Mouse (Mus musculus): Measurements from ENCODE around the gene Ncoa7.
A peak's percentile ranks its signal among the peaks of the same experiment; 100 is the strongest.
"Not testable (repeated sequence)": the region's sequence is repeated elsewhere in the genome, so short reads cannot be mapped to it uniquely, and the experiment has no call there.

The Ncoa7 gene

GRCm38 (mm10) chr10:30787684-30788339, 15.3 kb downstream of the Ncoa7 start:
- no peak for DNase-seq (ENCODE audit: low spot score)

DNA sequence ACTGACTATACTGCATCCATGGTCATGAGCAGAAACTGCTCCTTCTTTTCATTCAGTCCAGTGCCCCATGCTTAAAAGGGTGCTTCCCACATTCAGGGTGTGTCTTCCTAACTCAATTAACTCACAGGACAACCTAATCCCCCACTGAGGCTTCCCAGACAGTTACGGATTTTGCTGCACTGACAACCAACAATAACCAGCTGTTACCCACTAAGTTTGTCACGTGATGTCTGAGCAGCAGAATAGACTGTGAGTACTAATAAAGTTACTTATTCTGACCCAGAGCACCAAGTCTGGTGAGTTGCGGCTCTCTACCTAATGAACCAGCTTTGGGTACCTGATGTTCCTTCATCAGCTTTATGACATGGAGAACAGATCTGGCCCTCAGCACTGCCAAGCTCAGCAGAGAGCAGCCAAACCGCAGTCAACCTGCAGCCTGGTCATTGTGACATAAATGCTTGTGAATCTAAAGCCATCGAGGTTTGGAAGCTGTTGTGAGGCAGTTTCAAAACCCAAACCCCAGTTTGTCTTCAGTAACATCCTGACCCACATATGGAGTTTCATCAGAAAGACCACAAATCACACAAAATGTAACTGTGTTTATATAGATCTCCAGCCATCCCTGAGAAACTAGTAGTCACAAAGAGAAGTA, 16.9 kb downstream of the Ncoa7 start:
- no peak for DNase-seq (ENCODE audit: low spot score)

DNA sequence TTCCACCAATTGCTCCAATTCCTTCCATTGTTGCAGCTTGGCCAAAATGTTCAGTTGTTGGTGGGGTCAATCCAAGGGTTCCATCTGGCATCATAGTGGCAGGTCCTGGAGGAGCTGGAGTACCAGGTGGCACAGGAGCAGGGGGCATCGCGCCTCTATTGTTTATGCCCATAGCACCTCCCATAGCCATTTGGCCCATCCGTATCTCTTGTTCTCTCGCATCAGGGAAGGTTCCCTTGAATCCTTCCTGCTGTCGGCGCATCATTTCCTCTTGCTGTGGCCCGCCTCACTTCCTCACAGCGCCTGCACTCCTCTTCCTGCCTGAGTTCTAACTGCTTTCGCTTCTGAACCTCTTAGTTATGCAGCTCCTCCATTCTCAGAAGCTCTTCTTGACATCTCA, 22.2 kb downstream of the Ncoa7 start:
- DNase-seq (ENCODE audit: low spot score) = not testable (repeated sequence)

GRCm38 (mm10) chr10:30778240-30778639, 24.9 kb downstream of the Ncoa7 start:
- DNase-seq (ENCODE audit: low spot score) = peak; percentile 4

DNA sequence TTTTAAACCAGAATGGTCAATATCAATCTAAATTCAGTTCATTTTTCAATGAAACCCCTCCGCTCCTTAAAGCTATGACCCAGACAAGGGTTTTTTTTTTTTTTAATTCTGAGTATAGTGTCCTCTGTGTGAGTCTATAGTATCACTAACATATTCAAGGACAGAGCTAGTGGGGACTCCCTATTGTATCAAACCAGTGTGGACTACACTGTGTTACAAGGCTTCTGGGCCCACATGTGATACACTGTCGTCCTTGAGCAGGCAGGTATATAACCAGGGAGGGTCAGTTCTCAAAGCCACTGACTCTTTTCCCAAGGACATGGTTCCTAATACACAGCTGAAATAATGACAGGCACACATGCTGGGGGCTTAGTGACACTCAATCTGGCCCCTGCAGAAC, 27.1 kb downstream of the Ncoa7 start:
- no peak for DNase-seq (ENCODE audit: low spot score)

DNA sequence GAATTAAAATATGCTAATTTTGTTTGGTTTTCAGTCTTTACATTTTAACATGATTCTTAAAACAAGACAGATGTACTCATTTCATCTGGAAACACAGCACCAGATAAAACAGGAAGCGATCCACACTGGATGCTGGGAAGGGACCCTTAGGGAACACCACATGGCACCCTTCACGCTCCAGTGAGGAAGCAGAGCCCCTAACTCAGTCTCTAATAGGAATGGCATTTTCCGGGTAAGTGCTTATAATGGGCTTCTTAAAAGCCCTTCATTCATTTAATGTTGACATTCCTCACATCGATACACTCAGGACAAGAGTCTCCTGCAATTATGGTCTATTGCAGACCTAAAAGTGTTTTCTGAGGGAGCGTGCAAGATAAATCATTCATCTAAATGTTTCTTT, 27.6 kb downstream of the Ncoa7 start:
- DNase-seq (ENCODE audit: low spot score) = no peak

DNA sequence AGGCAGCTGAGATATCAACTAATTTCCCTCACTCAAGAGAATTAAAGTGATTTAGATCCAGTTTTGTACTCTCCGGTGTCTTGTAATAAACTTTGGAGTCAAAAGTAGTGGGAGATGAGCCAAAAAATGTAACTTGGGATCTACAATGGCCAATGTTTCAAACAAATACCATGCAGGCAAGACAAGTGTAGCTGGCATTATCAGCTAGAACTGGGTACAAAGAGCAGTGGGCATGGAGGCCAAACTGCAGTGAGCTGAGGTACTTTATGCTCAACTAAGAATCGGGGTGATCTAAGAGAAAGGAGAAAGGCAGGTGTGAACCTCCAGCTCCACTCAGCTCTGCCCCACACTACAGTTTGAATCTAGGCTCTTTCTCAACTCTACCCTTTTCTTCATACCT, 28.7 kb downstream of the Ncoa7 start:
- DNase-seq (ENCODE audit: low spot score) = no peak

DNA sequence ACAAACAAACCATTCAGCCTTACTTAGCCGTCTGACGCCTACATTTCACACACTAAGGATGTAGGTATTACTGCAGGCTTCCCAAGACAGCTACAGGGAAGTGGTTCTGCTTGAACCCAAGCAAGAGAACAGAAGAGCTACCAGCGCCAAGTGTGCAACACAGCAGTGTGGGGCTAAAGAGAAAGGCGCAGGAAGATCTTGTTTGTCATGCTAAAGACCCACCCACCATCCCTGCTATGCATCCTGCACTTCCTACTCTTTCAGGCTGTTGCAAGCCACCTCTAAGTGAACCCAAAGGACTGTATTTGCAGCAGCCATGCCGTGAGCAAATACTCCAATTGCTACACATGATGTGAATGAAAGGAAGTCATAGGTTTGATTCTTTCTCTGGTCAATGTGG, 29.9 kb downstream of the Ncoa7 start:
- no peak for DNase-seq (ENCODE audit: low spot score)

DNA sequence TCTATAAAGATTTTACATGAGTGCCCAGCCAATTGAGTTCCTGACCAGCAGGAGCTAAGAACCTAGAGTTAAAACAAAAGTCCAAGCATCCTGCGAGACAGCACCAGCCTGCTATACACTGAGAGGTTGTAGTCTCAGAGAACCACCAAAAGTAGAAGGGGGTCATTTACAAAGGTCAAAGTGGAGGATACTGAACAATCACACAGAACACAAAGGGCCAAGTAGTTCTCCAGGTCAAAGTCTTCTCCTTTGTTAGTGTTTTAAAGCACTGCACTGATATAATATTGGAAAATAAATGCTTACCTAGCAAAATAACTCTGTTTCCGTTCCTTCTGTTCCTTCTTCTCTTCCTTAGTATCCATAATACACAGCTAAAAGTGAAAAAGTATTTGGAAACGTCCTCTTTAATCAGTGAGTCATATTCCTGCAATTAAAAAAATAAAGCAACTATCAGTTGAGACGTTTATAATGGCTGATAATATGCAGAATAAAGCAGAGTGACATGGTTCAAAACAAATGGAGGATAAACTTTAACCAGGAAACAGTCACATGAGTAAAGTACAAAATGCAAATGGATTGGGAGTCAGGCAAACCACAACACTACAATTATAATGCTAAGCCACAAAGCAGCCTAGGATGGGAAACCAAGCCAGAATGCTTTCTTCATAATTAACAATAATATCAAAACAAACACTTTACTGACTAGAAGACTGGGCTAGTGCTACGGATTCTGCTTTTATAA, 31.5 kb downstream of the Ncoa7 start:
- no peak for DNase-seq (ENCODE audit: low spot score)

DNA sequence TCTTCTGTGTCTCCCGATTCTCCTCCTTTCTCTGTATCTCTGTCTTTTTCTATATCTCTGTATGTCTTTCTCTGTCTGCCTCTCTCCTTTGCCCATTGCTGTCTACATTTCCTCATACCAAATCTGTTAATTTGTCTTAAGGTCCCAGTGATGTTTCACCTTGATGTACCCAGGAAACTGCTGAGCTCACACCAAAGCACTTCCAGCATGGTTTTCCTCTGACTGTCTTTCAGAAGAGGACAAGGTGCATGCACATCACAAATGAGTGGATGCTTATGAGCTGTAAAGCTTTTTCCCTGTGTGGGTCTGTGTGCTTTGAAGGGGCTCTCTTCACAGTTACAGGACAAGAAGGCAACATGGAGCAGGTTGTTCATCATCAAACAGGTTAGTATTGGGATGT, 34.3 kb downstream of the Ncoa7 start:
- DNase-seq (ENCODE audit: low spot score) = no peak

DNA sequence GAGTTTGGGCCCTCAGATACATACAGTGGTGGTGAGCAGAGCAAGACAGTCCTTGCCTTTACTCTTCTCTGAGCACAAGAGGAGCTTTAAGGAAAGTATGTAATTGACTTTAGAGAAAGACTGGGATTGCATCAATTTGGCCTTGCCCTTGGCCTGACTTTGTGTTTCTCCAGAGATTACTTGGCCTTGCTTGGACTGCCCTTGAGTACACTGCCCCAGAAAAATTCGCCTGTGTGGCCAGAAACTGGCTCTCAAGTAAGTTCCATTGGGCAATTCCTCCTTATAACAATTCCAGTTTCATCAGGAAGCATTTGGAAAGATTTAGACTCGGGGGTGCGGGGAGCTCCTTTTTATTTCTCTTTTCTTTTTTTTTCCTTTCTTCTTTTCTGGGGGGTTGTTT, 34.9 kb downstream of the Ncoa7 start:
- no peak for DNase-seq (ENCODE audit: low spot score)

GRCm38 (mm10) chr10:30763179-30763770, 39.9 kb downstream of the Ncoa7 start:
- DNase-seq (ENCODE audit: low spot score) = no peak

GRCm38 (mm10) chr10:30762284-30762964, 40.7 kb downstream of the Ncoa7 start:
- DNase-seq (ENCODE audit: low spot score) = no peak

DNA sequence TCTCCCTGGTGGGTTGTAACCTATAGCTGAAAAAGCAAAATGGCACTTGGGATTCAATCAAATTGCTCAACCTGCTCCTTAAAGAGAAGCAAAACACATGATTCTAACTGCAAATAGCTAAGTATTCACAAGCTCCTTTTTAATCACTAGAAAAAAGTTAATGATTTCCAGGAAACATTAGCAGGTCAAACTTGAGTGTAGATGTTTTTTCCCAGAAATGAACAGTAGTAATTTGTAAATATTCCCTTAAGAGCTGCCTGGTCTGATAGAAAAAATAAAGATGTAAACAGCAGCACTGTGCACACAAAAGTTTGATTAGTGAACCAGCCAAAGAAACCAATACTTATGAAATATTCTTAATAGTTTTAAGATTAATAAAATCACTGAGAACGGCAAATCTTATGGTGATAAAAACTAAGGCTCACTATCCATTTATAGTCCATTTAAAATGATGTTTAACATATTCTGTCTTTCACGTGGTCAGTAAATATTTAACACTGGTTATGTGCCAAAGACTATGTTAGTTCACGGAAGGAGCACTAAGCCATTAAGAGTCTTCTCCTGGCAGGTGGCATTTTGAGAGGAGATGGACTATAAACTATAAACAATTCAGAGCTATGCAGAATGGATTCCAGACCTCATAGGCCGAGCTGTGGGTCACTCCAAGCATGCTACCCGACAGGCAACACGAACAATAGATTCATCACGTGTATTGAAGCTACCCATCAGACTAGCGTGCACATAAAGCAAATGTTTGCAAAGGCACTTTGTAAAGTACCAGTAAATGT, 43.6 kb downstream of the Ncoa7 start:
- DNase-seq (ENCODE audit: low spot score) = no peak

GRCm38 (mm10) chr10:30756064-30756463, 47.1 kb downstream of the Ncoa7 start:
- no peak for DNase-seq (ENCODE audit: low spot score)

DNA sequence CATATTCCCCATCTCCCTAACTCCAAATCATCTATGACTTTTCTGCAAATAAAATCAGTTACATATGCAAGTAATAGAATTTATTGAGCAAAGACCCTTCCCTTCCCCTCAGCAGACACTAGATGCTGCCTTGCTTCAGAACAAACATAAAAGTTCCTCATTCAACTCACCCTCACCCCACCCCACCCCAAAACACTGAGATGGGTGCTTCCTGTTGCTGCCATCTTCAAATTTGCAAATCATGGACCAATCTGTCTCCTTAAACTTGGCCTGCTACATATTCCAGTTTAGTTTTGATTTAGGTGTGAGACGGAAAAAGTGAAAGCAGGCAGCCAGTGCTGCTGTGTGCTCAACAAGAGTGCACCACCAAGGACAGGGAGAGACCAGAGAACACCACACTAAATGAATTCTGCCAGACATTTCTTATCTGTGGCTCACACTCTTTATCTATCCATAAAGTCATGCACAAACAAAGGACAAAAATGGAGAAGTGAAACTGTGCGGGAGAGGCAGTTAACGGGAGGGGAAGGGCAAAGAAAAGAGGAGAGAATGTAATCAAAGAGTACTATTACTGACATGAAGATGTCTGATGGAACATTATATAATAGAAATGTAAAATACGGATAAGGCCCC, 48.2 kb downstream of the Ncoa7 start:
- no peak for DNase-seq (ENCODE audit: low spot score)

DNA sequence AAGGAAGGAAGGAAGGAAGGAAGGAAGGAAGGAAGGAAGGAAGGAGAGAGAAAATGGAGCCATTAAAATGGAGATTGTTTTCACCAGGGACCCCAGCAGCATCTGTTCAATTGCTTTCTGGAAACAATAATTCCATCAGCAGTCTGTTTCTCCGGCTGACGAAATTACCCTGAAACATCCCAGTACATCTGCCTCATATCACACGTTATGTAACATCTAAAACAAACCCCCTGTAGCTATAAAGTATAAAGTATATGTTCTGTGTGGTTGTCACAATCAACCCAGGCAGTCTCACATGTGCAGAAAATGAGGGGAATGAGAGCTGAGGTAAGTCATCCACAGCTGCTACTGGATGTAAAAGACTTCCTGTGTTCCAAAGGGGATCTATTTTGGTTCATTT, 49.0 kb downstream of the Ncoa7 start:
- DNase-seq (ENCODE audit: low spot score) = no peak

DNA sequence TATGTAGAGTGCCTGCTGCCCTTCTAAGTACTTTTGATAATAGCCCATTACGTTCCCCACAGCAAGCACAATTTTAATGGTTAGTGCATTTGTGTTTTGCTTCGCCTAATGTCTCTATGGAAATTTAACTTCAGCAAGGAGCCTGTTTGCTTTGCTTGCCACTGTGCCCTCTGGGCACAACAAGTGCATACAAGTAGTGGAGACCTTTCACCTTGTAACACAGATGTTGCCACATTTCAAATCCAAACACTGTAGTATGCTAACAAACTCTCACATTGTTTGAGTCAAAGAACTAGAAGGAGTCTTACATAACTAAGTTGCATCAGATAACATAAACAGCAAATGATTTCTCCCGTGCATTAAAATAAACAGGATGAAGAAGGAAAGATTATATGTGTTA, 50.6 kb downstream of the Ncoa7 start:
- no peak for DNase-seq (ENCODE audit: low spot score)

GRCm38 (mm10) chr10:30751586-30751985, 51.5 kb downstream of the Ncoa7 start:
- no peak for DNase-seq (ENCODE audit: low spot score)

- no peak for DNase-seq (ENCODE audit: low spot score)
Observed at GRCm38 (mm10) chr10:30749807-30750206, 53.3 kb downstream of the Ncoa7 start.

Data from urinary bladder, postnatal 14 days (tissue).